Mouse (Mus musculus) kidney, postnatal 0 days (tissue): ENCODE measurements at regions not wholly inside any gene's neighbourhood (a gene's known extent, or its start where the extent isn't known, plus 50 kb on each side); places are given as distances from the start of the nearest gene placed in this dataset.
A peak's percentile ranks its signal among the peaks of the same experiment; 100 is the strongest.

ENCODE experiments used
- ATAC-seq: fragments of 200-750 bp; cut with Nextera tagmentation; replicated peaks from 2 replicates; pipeline ENCODE4 v1.8.0; 2017; ENCODE audit warnings: low read depth, moderate number of reproducible peaks, moderate TSS enrichment, moderate library complexity; ENCODE audit not compliant: low FRiP score
- DNase-seq: peaks from one replicate; pipeline ENCODE4 v3.0.0-alpha.2; 2016; ENCODE audit warnings: low spot score
- H3K27ac ChIP-seq: fragments of 300-500 bp; sonication (generic); 2 replicates; pipeline ENCODE4 v1.5.1; 2014; ENCODE audit warnings: mild to moderate bottlenecking
- H3K27me3 ChIP-seq: fragments of 300-500 bp; sonication (generic); 2 replicates; pipeline ENCODE4 v1.6.1; 2014; ENCODE audit warnings: low read length, mixed read lengths; ENCODE audit not compliant: insufficient read depth
- H3K36me3 ChIP-seq: fragments of 300-500 bp; sonication (generic); 2 replicates; pipeline ENCODE4 v1.6.1; 2014; ENCODE audit warnings: low read length, mixed read lengths; ENCODE audit not compliant: insufficient read depth
- H3K4me1 ChIP-seq: fragments of 300-500 bp; sonication (generic); replicated peaks from 2 replicates; pipeline ENCODE4 v1.6.1; 2014; ENCODE audit warnings: antibody characterized with exemption, low read length, mixed read lengths; ENCODE audit not compliant: insufficient read depth
- H3K4me2 ChIP-seq: fragments of 300-500 bp; sonication (generic); 2 replicates; pipeline ENCODE4 v1.6.1; 2014; ENCODE audit warnings: mild to moderate bottlenecking, low read length, moderate library complexity, mixed read lengths
- H3K4me3 ChIP-seq: fragments of 300-500 bp; sonication (generic); replicated peaks from 2 replicates; pipeline ENCODE4 v1.5.1; 2014; ENCODE audit warnings: low read depth, low read length
- H3K9ac ChIP-seq: fragments of 300-500 bp; sonication (generic); 2 replicates; pipeline ENCODE4 v1.6.1; 2014; ENCODE audit warnings: low read depth, low read length
- H3K9me3 ChIP-seq: fragments of 300-500 bp; sonication (generic); replicated peaks from 2 replicates; pipeline ENCODE4 v1.6.1; 2016; ENCODE audit warnings: low read length, inconsistent platforms, mixed read lengths
- CTCF ChIP-seq: IDR thresholded peaks from 2 replicates; pipeline ENCODE4 v1.5.1; 2016; ENCODE audit warnings: antibody characterized with exemption, low read depth, mild to moderate bottlenecking, moderate library complexity
- WGBS: fragments of 180-500 bp; shearing (Covaris S2); extraction: QIAGEN DNeasy Blood & Tissue Kit; methylation state at CpG from one replicate; pipeline ENCODE4 v1.1.7; 2014; 5-methylcytosine and 5-hydroxymethylcytosine counted together

- Histone ChIP-seq H3K4me1 (peaks cover 6% of the 10 kb centered on the region; the same call in 1 of the 2 replicates), H3K4me3 (no peak overlapping the region), H3K36me3 (no peaks in the 10 kb centered on the region), H3K27ac (no peak overlapping the region), H3K4me2 (no peak overlapping the region), H3K9ac (no peak overlapping the region), H3K27me3 (no peaks in the 10 kb centered on the region), H3K9me3 (no peaks in the 10 kb centered on the region)
- 53% methylated on average over 5 of the region's 5 CpGs for WGBS
- no peak for TF ChIP-seq CTCF
- DNase-seq (no peak), ATAC-seq (no peak)
Measured at GRCm38 (mm10) chr5:64618126-64618525, 185.1 kb upstream of the Klf3 start.

- ATAC-seq (no peak), DNase-seq (no peak)
- no peak overlapping the region for H3K4me2 ChIP-seq
- H3K27me3 ChIP-seq: no peaks in the 10 kb centered on the region
- H3K27ac ChIP-seq: no peak overlapping the region
- no peak overlapping the region for H3K9ac ChIP-seq
- peaks cover 9% of the 10 kb centered on the region; the same call in 1 of the 2 replicates for H3K4me1 ChIP-seq
- H3K9me3 ChIP-seq: no peaks in the 10 kb centered on the region
- H3K36me3 ChIP-seq: no peaks in the 10 kb centered on the region
- 78% methylated on average over 5 of the region's 5 CpGs for WGBS
- TF ChIP-seq CTCF: no peak
- no peak overlapping the region for H3K4me3 ChIP-seq
Measured at GRCm38 (mm10) chr5:64619752-64620151, 183.4 kb upstream of the Klf3 start.

GRCm38 (mm10) chr5:64620726-64621125, 182.5 kb upstream of the Klf3 start:
- TF ChIP-seq CTCF: no peak
- Histone ChIP-seq H3K4me2 (no peak overlapping the region), H3K4me3 (no peak overlapping the region), H3K9me3 (no peaks in the 10 kb centered on the region), H3K36me3 (no peaks in the 10 kb centered on the region), H3K27ac (no peak overlapping the region), H3K4me1 (peaks cover 9% of the 10 kb centered on the region; the same call in 1 of the 2 replicates), H3K9ac (no peak overlapping the region), H3K27me3 (no peaks in the 10 kb centered on the region)
- no peak for ATAC-seq
- DNase-seq: no peak
- 86% methylated on average over 5 of the region's 5 CpGs for WGBS

GRCm38 (mm10) chr5:64621386-64621785, 181.8 kb upstream of the Klf3 start:
- Histone ChIP-seq H3K27ac (no peak overlapping the region), H3K9ac (no peak overlapping the region), H3K36me3 (no peaks in the 10 kb centered on the region), H3K9me3 (no peaks in the 10 kb centered on the region), H3K4me2 (no peak overlapping the region), H3K4me3 (no peak overlapping the region), H3K27me3 (no peaks in the 10 kb centered on the region), H3K4me1 (peaks cover 13% of the 10 kb centered on the region; the same call in 1 of the 2 replicates)
- no peak for TF ChIP-seq CTCF
- ATAC-seq (no peak), DNase-seq (no peak)
- 96% methylated on average over 1 of the region's 1 CpGs for WGBS

GRCm38 (mm10) chr5:64623653-64624052, 179.5 kb upstream of the Klf3 start:
- Histone ChIP-seq H3K9me3 (no peaks in the 10 kb centered on the region), H3K36me3 (no peaks in the 10 kb centered on the region), H3K9ac (no peak overlapping the region), H3K4me1 (peaks cover 14% of the 10 kb centered on the region; the same call in 1 of the 2 replicates), H3K27ac (peak overlapping the region; percentile 83), H3K27me3 (no peaks in the 10 kb centered on the region), H3K4me3 (no peak overlapping the region), H3K4me2 (no peak overlapping the region)
- WGBS: 39% methylated on average over 3 of the region's 3 CpGs
- no peak for TF ChIP-seq CTCF
- ATAC-seq (peak; percentile 92), DNase-seq (no peak)

- H3K27ac ChIP-seq: peak overlapping the region; percentile 83
- H3K4me3 ChIP-seq: no peak overlapping the region
- no peaks in the 10 kb centered on the region for H3K9me3 ChIP-seq
- no peak for TF ChIP-seq CTCF
- peaks cover 14% of the 10 kb centered on the region; the same call in 1 of the 2 replicates for H3K4me1 ChIP-seq
- H3K9ac ChIP-seq: no peak overlapping the region
- DNase-seq (no peak), ATAC-seq (peak; percentile 50; the same call in 1 of the 2 replicates)
- H3K27me3 ChIP-seq: no peaks in the 10 kb centered on the region
- no peaks in the 10 kb centered on the region for H3K36me3 ChIP-seq
- H3K4me2 ChIP-seq: no peak overlapping the region
- 48% methylated on average over 6 of the region's 6 CpGs for WGBS
Measured at GRCm38 (mm10) chr5:64624205-64624604, 179.0 kb upstream of the Klf3 start.

- no peaks in the 10 kb centered on the region for H3K9me3 ChIP-seq
- 73% methylated on average over 4 of the region's 4 CpGs for WGBS
- DNase-seq: no peak
- peaks cover 14% of the 10 kb centered on the region; the same call in 1 of the 2 replicates for H3K4me1 ChIP-seq
- no peak for TF ChIP-seq CTCF
- no peak overlapping the region for H3K9ac ChIP-seq
- H3K27ac ChIP-seq: peak overlapping the region; percentile 68
- no peak overlapping the region for H3K4me3 ChIP-seq
- no peak for ATAC-seq
- no peaks in the 10 kb centered on the region for H3K27me3 ChIP-seq
- no peaks in the 10 kb centered on the region for H3K36me3 ChIP-seq
- no peak overlapping the region for H3K4me2 ChIP-seq
Measured at GRCm38 (mm10) chr5:64625421-64625820, 177.8 kb upstream of the Klf3 start.
